Mouse (Mus musculus) lung, embryonic 15.5 days (tissue): ENCODE measurements around the gene Mcrip1. TPM values are rescaled to one million over a fixed set of nuclear protein-coding genes. Genes with fewer than 3 reads are reported as not detected.
"Not testable (repeated sequence)": the region's sequence is repeated elsewhere in the genome, so short reads cannot be mapped to it uniquely, and the experiment has no call there.

ENCODE experiments used
- ATAC-seq: fragments of 200-750 bp; cut with Nextera tagmentation; 2 replicates; pipeline ENCODE4 v1.8.0; 2017; ENCODE audit warnings: moderate number of reproducible peaks, borderline replicate concordance; ENCODE audit not compliant: low FRiP score, low TSS enrichment; ENCODE audit errors: extremely low read depth
- H3K27ac ChIP-seq: fragments of 300-500 bp; sonication (generic); 2 replicates; pipeline ENCODE4 v1.5.1; 2015; ENCODE audit warnings: moderate library complexity, mild to moderate bottlenecking, inconsistent platforms
- H3K27me3 ChIP-seq: fragments of 300-500 bp; sonication (generic); 2 replicates; pipeline ENCODE4 v1.6.1; 2015; ENCODE audit warnings: inconsistent platforms
- H3K36me3 ChIP-seq: fragments of 300-500 bp; sonication (generic); 2 replicates; pipeline ENCODE4 v1.6.1; 2015; ENCODE audit warnings: inconsistent platforms
- H3K4me1 ChIP-seq: fragments of 300-500 bp; sonication (generic); 2 replicates; pipeline ENCODE4 v1.6.1; 2015; ENCODE audit warnings: inconsistent platforms
- H3K4me2 ChIP-seq: fragments of 300-500 bp; sonication (generic); 2 replicates; pipeline ENCODE4 v1.6.1; 2015; ENCODE audit warnings: inconsistent platforms, mild to moderate bottlenecking, moderate library complexity
- H3K4me3 ChIP-seq: fragments of 300-500 bp; sonication (generic); 2 replicates; pipeline ENCODE4 v1.5.1; 2015; ENCODE audit warnings: mild to moderate bottlenecking, inconsistent platforms
- H3K9ac ChIP-seq: fragments of 300-500 bp; sonication (generic); 2 replicates; pipeline ENCODE4 v1.6.1; 2015; ENCODE audit warnings: inconsistent platforms
- H3K9me3 ChIP-seq: fragments of 300-500 bp; sonication (generic); 2 replicates; pipeline ENCODE4 v1.6.1; 2016; ENCODE audit warnings: inconsistent platforms
- WGBS: fragments of 180-500 bp; shearing (Covaris S2); methylation state at CpG from one replicate; pipeline ENCODE4 v1.1.7; 2015; 5-methylcytosine and 5-hydroxymethylcytosine counted together
- polyA plus RNA-seq: library from polyadenylated mRNA; unstranded; fragments of >200 nt; fragmentation: Nextera tagmentation; extraction: Ambion mirVana; gene quantifications from 2 replicates; pipeline ENCODE4 v1.2.1, GENCODE M21; 2015

Mcrip1 gene
- polyA plus RNA-seq, 1 experiment from 2014 or later: 205 TPM

DNA sequence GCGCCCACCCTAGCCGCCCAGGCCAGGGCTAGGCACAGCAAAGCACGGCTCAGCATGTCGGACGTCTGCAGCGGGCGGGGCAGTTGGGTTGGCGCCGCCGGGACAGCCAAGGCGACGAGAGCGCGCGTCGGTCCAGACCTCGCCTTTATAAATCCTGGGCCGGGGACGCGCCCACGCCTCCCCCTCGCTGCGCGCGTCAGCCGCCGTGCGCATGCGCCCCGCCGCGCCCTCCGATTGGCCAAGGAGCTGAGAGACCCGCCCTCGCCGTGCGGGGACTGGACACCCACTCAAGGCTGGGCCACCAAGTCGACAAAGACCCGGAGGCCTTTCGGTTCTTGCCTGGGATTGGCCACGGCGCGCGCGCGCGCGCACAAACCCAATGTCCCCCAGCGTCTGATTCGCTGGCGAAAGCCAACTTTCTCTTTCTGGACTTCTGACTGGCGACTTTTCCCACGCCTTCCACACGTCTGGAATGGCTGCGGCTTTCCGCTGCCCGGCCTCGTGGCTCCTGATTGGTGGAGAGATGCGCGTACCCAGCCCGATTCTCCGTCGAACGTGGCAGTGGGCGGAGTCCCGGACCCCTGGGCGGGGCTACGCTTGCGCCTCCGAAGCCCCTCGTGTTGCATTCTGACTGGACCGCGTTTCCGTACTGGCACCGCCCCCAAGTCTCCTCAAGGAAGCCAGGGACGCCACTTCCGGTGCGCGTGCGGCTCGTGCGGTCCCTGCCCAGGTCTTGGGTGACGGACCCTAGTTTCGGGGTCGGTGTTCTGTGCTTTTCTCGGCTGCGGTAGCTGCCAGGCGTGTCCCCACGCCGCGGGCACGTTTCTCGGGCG, 23.4 kb upstream of the Mcrip1 start, which contains the start of gene P4hb:
TSS of gene P4hb (minus strand) at position 502 of the 833 bp plus-strand sequence.
- under 1% methylated on average over 94 of the region's 94 CpGs for WGBS
- H3K36me3 ChIP-seq: peaks cover 40% of the 10 kb centered on the region
- H3K4me2 ChIP-seq: peak within 1 kb of the TSS; percentile 76
- H3K9me3 ChIP-seq: no peaks in the 10 kb centered on the region
- peaks cover 21% of the 10 kb centered on the region for H3K4me1 ChIP-seq
- peak within 1 kb of the TSS; percentile 93 for H3K27ac ChIP-seq
- no peaks in the 10 kb centered on the region for H3K27me3 ChIP-seq
- H3K4me3 ChIP-seq: peak within 1 kb of the TSS; percentile 88
- peak; percentile 97 for ATAC-seq
- peak within 1 kb of the TSS; percentile 94 for H3K9ac ChIP-seq

DNA sequence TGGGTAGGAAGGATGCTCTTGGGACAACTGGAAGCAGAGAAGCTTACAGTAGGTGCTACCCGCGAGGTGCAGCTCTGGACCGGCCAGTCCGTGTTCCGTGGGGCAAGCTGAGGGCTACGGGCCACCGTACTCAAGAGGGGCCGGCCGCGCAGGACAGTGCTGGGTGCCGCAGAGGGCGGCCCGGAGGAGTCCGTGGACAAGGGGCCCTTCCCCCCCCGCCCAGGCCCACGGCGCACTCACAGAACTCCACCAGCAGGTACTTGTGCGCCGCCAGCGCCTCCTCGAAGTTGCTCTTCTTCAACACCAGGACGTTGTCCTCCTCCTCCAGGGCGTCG, 22.9 kb upstream of the Mcrip1 start:
- Histone ChIP-seq H3K27me3 (no peaks in the 10 kb centered on the region), H3K27ac (peak overlapping the region; percentile 93), H3K4me2 (peak overlapping the region; percentile 70), H3K36me3 (peaks cover 40% of the 10 kb centered on the region), H3K9me3 (no peaks in the 10 kb centered on the region), H3K4me3 (peak overlapping the region; percentile 88), H3K9ac (peak overlapping the region; percentile 94), H3K4me1 (peaks cover 21% of the 10 kb centered on the region)
- 0% methylated on average over 23 of the region's 24 CpGs for whole genome bisulfite sequencing
- peak; percentile 32 for ATAC-seq

DNA sequence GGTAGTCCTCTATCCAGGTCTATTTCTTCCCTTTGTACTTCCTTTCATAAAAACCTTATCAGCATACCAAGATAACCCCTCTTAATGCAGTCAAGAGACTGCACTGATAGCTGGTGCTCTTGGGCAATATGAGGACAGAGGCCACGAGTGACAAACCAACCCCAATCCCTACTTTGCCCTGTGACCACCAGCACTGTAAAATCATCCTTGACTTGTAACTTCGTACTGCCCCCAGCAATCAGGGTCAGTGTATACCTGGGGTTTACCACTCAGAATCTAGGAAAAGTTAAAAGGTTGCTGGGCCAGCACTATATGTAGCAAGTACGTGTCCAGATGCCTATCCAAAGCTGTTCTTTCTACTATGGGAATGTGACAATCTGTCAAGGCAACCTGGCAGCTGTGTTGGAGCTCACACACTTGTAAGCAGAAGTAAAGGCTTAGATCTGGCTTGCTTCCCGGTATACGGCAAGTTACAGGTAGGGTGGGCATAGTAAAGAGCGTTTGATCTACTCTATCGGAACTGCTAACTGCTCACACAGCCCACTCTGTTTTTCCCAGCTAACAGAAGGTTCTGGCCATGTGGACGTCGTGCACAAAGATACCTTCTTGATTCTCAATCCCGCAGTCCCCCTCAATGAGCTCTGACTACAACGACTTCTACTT, 22.4 kb upstream of the Mcrip1 start:
- Histone ChIP-seq H3K9me3 (no peaks in the 10 kb centered on the region), H3K4me2 (peak overlapping the region; percentile 70), H3K27ac (peak overlapping the region; percentile 93), H3K36me3 (peaks cover 41% of the 10 kb centered on the region), H3K27me3 (no peaks in the 10 kb centered on the region), H3K9ac (peak overlapping the region; percentile 94), H3K4me1 (peaks cover 21% of the 10 kb centered on the region), H3K4me3 (peak overlapping the region; percentile 88)
- WGBS: 5% methylated on average over 11 of the region's 11 CpGs
- ATAC-seq: no peak

GRCm38 (mm10) chr11:120571122-120571521, 21.6 kb upstream of the Mcrip1 start:
- 45% methylated on average over 3 of the region's 3 CpGs for WGBS
- Histone ChIP-seq H3K27ac (no peak overlapping the region), H3K36me3 (peaks cover 49% of the 10 kb centered on the region), H3K9ac (peak overlapping the region; percentile 94), H3K4me2 (peak overlapping the region; percentile 70), H3K4me1 (peaks cover 21% of the 10 kb centered on the region), H3K4me3 (peak overlapping the region; percentile 88), H3K9me3 (no peaks in the 10 kb centered on the region), H3K27me3 (no peaks in the 10 kb centered on the region)
- no peak for ATAC-seq

GRCm38 (mm10) chr11:120568324-120568723, 18.8 kb upstream of the Mcrip1 start:
- no peaks in the 10 kb centered on the region for H3K9me3 ChIP-seq
- 90% methylated on average over 6 of the region's 6 CpGs for WGBS
- H3K4me1 ChIP-seq: peaks cover 13% of the 10 kb centered on the region
- no peak overlapping the region for H3K4me2 ChIP-seq
- no peak overlapping the region for H3K9ac ChIP-seq
- no peaks in the 10 kb centered on the region for H3K27me3 ChIP-seq
- no peak for ATAC-seq
- H3K36me3 ChIP-seq: peaks cover 76% of the 10 kb centered on the region
- no peak overlapping the region for H3K27ac ChIP-seq
- H3K4me3 ChIP-seq: no peak overlapping the region

DNA sequence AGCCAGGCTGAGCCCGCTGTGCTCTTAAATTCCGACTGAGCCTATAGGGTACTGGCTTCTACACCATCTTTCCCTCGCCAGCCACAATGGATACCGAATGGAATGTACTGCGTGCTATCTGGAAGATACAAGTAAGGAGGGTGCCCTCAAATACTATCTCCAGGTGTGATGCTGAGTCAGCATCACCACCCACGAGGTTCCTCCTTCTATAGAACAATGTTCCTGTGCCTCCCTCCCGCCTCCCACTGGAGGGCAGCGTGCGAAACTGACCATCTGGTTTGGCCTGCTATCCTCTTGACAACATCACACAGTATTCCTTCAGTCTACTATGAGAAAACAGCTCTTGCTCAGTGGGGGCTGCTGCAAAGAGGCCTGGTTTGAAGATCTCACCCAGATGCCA, 15.6 kb upstream of the Mcrip1 start:
- H3K4me3 ChIP-seq: no peak overlapping the region
- peaks cover 94% of the 10 kb centered on the region for H3K36me3 ChIP-seq
- no peaks in the 10 kb centered on the region for H3K4me1 ChIP-seq
- no peak overlapping the region for H3K27ac ChIP-seq
- no peak overlapping the region for H3K9ac ChIP-seq
- ATAC-seq: no peak
- no peaks in the 10 kb centered on the region for H3K27me3 ChIP-seq
- WGBS: 85% methylated on average over 9 of the region's 9 CpGs
- no peak overlapping the region for H3K4me2 ChIP-seq
- H3K9me3 ChIP-seq: no peaks in the 10 kb centered on the region

DNA sequence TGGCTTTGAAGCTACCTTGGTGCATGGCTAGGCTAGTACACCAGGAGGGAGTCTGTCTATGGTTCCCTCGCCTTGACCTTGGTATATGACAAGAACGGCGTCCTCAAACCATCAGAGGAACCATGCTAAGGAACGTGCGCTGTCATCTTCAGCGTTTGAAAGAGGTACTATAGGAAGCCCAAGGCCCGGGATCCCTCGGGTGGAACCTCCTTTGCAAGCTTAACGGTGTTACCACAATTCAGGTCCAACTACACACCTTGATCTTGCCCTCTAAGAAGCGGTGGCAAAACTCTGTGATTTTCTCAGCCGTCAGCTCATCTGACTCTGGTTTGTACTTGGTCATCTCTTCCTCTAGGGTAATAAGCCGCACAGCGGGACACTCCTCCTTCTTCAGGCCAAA, 13.4 kb upstream of the Mcrip1 start:
- 94% methylated on average over 13 of the region's 13 CpGs for WGBS
- ATAC-seq: no peak

GRCm38 (mm10) chr11:120560952-120561728, 11.6 kb upstream of the Mcrip1 start:
- WGBS: 91% methylated on average over 13 of the region's 13 CpGs
- peaks cover 74% of the 10 kb centered on the region for H3K36me3 ChIP-seq

More for the DNA sequence above, 13.4 kb upstream of the Mcrip1 start:
- no peak overlapping the region for H3K27ac ChIP-seq
- no peak overlapping the region for H3K4me2 ChIP-seq
- no peaks in the 10 kb centered on the region for H3K9me3 ChIP-seq
- H3K4me1 ChIP-seq: no peaks in the 10 kb centered on the region
- H3K4me3 ChIP-seq: no peak overlapping the region
- H3K36me3 ChIP-seq: peaks cover 93% of the 10 kb centered on the region
- H3K9ac ChIP-seq: no peak overlapping the region
- no peaks in the 10 kb centered on the region for H3K27me3 ChIP-seq

DNA sequence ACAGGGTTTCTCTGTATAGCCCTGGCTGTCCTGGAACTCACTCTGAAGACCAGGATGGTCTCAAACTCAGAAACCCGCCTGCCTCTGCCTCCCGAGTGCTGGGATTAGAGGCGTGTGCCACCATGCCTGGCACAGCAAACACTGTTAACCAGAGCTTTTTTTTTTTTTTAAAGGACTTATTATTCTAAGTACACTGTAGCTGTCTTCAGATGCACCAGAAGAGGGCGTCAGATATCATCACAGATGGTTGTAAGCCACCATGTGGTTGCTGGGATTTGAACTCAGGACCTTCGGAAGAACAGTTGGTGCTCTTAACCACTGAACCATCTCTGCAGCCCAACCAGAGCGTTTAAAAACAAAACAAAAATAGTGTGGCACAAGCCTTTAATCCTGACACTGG, 9.3 kb upstream of the Mcrip1 start:
- H3K9ac ChIP-seq, ATAC-seq, H3K4me3 ChIP-seq, H3K4me2 ChIP-seq, H3K27ac ChIP-seq, H3K27me3 ChIP-seq, H3K9me3 ChIP-seq, H3K4me1 ChIP-seq: not testable (repeated sequence)
- peaks cover 52% of the 10 kb centered on the region for H3K36me3 ChIP-seq
- WGBS: 86% methylated on average over 6 of the region's 6 CpGs

More at GRCm38 (mm10) chr11:120560952-120561728, 11.6 kb upstream of the Mcrip1 start:
- no peaks in the 10 kb centered on the region for H3K27me3 ChIP-seq
- no peaks in the 10 kb centered on the region for H3K9me3 ChIP-seq
- no peak overlapping the region for H3K9ac ChIP-seq
- no peak overlapping the region for H3K4me3 ChIP-seq
- no peaks in the 10 kb centered on the region for H3K4me1 ChIP-seq
- H3K4me2 ChIP-seq: no peak overlapping the region
- no peak for ATAC-seq
- H3K27ac ChIP-seq: no peak overlapping the region

GRCm38 (mm10) chr11:120555260-120555659, 5.7 kb upstream of the Mcrip1 start:
- WGBS: 65% methylated on average over 2 of the region's 2 CpGs
- no peaks in the 10 kb centered on the region for H3K27me3 ChIP-seq

GRCm38 (mm10) chr11:120554834-120555233, 5.3 kb upstream of the Mcrip1 start:
- no peaks in the 10 kb centered on the region for H3K9me3 ChIP-seq
- no peak for ATAC-seq
- WGBS: 66% methylated on average over 7 of the region's 7 CpGs
- H3K4me3 ChIP-seq: no peak overlapping the region
- H3K9ac ChIP-seq: no peak overlapping the region
- H3K27ac ChIP-seq: no peak overlapping the region
- H3K4me2 ChIP-seq: no peak overlapping the region
- H3K36me3 ChIP-seq: peaks cover 12% of the 10 kb centered on the region
- H3K27me3 ChIP-seq: no peaks in the 10 kb centered on the region
- H3K4me1 ChIP-seq: peaks cover 9% of the 10 kb centered on the region

More at GRCm38 (mm10) chr11:120555260-120555659, 5.7 kb upstream of the Mcrip1 start:
- no peak overlapping the region for H3K27ac ChIP-seq
- H3K36me3 ChIP-seq: peaks cover 17% of the 10 kb centered on the region
- ATAC-seq: no peak
- no peak overlapping the region for H3K4me2 ChIP-seq
- H3K4me1 ChIP-seq: peaks cover 5% of the 10 kb centered on the region
- H3K4me3 ChIP-seq: no peak overlapping the region
- H3K9me3 ChIP-seq: no peaks in the 10 kb centered on the region
- H3K9ac ChIP-seq: no peak overlapping the region
